In genomic region chr8:46153042-46153441, GRCm38 (mm10) we compare ENCODE assay signal across 8 mouse cellular contexts. TPM values are rescaled to one million over a fixed set of nuclear protein-coding genes. Genes with fewer than 3 reads are reported as not detected.
DNase-seq lines count a peak whose midpoint lies in the region; ATAC-seq and TF ChIP-seq lines count a peak whose summit lies in the region.

No protein-coding gene starts in this region.

- no peak for TF ChIP-seq CTCF in heart, postnatal 0 days (IDR thresholded peaks at IDR 0.05; ENCODE audit: low read depth)
- no peak for TF ChIP-seq CTCF in MEL (IDR thresholded peaks at IDR 0.05 in 2 of 3, conservative IDR thresholded peaks at IDR 0.05 in 1 of 3; ENCODE audit: control insufficient read depth in 1 of 3, insufficient read depth in 1 of 3, low read depth in 2 of 3, low read length in 3 of 3, poor library complexity in 1 of 3, severe bottlenecking in 1 of 3)
- TF ChIP-seq CTCF in liver, postnatal 0 days (IDR thresholded peaks at IDR 0.05; ENCODE audit: low read depth): no peak

- intact Hi-C loops in heart, postnatal 14 days (cut with DNase I): loop anchor here (5.0 kb wide), 2 partner anchors 61 to 151 kb away; no protein-coding TSS in a partner anchor

- no peak overlapping the region for H3K27ac ChIP-seq in heart, postnatal 0 days (ENCODE audit: low read depth)
- H3K27ac ChIP-seq in MEL (ENCODE audit: control insufficient read depth, low read depth, low read length): no peak overlapping the region
- H3K27ac ChIP-seq in forebrain, embryonic 15.5 days (replicated peaks): no peak overlapping the region
- no peak overlapping the region for H3K27ac ChIP-seq in liver, postnatal 0 days (ENCODE audit: low read depth)

- no peak for ATAC-seq in heart, postnatal 0 days (ENCODE audit: insufficient read depth, low read depth)
- ATAC-seq in forebrain, embryonic 15.5 days (replicated peaks): peak; percentile 9; the same call in 1 of the 2 replicates
- ATAC-seq in liver, postnatal 0 days: no peak

- H3K27me3 ChIP-seq in heart, postnatal 0 days (ENCODE audit: control insufficient read depth, insufficient read depth, low read length): no peaks in the 10 kb centered on the region
- no peaks in the 10 kb centered on the region for H3K27me3 ChIP-seq in MEL (ENCODE audit: control insufficient read depth in 1 of 2, insufficient read depth in 2 of 2, low read length in 2 of 2)
- 0 out of 2 replicates have a peak, but pooled peaks cover 8% of the 10 kb centered on the region for H3K27me3 ChIP-seq in forebrain, embryonic 15.5 days
- H3K27me3 ChIP-seq in liver, postnatal 0 days (ENCODE audit: insufficient read depth, low read length): peaks cover 3% of the 10 kb centered on the region; the same call in 1 of the 2 replicates

- TF ChIP-seq POLR2A in MEL (IDR thresholded peaks at IDR 0.05; ENCODE audit: control insufficient read depth in 1 of 2, insufficient read depth in 1 of 2, low read depth in 1 of 2, low read length in 2 of 2, poor library complexity in 1 of 2): no peak

- DNase-seq in heart, postnatal 0 days (ENCODE audit: low spot score): no peak
- no peak for DNase-seq in heart, postnatal 14 days
- no peak for DNase-seq in MEL (ENCODE audit: low read depth, low spot score)
- no peak for DNase-seq in liver, postnatal 0 days
- no peak for DNase-seq in MN1 (ENCODE audit: low spot score)
- no peak for DNase-seq in urinary bladder, postnatal 10 days (ENCODE audit: low spot score)
- no peak for DNase-seq in B cell, adult 2 months

- H3K9me3 ChIP-seq in heart, postnatal 0 days (replicated peaks; ENCODE audit: control insufficient read depth, low read length): no peaks in the 10 kb centered on the region
- H3K9me3 ChIP-seq in MEL (replicated peaks; ENCODE audit: insufficient read depth, low read length): no peaks in the 10 kb centered on the region
- H3K9me3 ChIP-seq in forebrain, embryonic 15.5 days: no peaks in the 10 kb centered on the region
- H3K9me3 ChIP-seq in liver, postnatal 0 days (ENCODE audit: low read length): no peaks in the 10 kb centered on the region

- no peaks in the 10 kb centered on the region for H3K36me3 ChIP-seq in heart, postnatal 0 days (replicated peaks; ENCODE audit: control insufficient read depth, insufficient read depth, low read length)
- peaks cover 0 to 14% of the 10 kb centered on the region in 2 experiments; a peak in 2 of 4 replicates for H3K36me3 ChIP-seq in MEL (ENCODE audit: control insufficient read depth in 1 of 2, insufficient read depth in 2 of 2, low read length in 2 of 2)
- no peaks in the 10 kb centered on the region for H3K36me3 ChIP-seq in forebrain, embryonic 15.5 days
- H3K36me3 ChIP-seq in liver, postnatal 0 days (replicated peaks; ENCODE audit: insufficient read depth, low read length): no peaks in the 10 kb centered on the region

- peak overlapping the region; percentile 81 for H3K4me3 ChIP-seq in heart, postnatal 0 days (ENCODE audit: low read depth, low read length)
- H3K4me3 ChIP-seq in MEL (ENCODE audit: control insufficient read depth in 1 of 2, insufficient read depth in 1 of 2, low read depth in 2 of 2, low read length in 2 of 2): peak overlapping the region; percentile 68 to 98
- H3K4me3 ChIP-seq in forebrain, embryonic 15.5 days: peak overlapping the region; percentile 79; the same call in 1 of the 2 replicates
- peak overlapping the region; percentile 84; the same call in 1 of the 2 replicates for H3K4me3 ChIP-seq in liver, postnatal 0 days (ENCODE audit: low read depth, low read length)

- no peak for TF ChIP-seq RAD21 in MEL (IDR thresholded peaks at IDR 0.05; ENCODE audit: low read depth, low read length)

- no peak overlapping the region for H3K9ac ChIP-seq in heart, postnatal 0 days (replicated peaks; ENCODE audit: low read depth, low read length)
- H3K9ac ChIP-seq in MEL (ENCODE audit: control insufficient read depth, low read depth, low read length, poor library complexity, severe bottlenecking): peak overlapping the region; percentile 73
- no peak overlapping the region for H3K9ac ChIP-seq in forebrain, embryonic 15.5 days (replicated peaks)
- no peak overlapping the region for H3K9ac ChIP-seq in liver, postnatal 0 days (replicated peaks)

- peak overlapping the region; percentile 87 for H3K4me2 ChIP-seq in heart, postnatal 0 days (ENCODE audit: low read depth, low read length)
- H3K4me2 ChIP-seq in forebrain, embryonic 15.5 days (replicated peaks): peak overlapping the region; percentile 86
- H3K4me2 ChIP-seq in liver, postnatal 0 days (ENCODE audit: low read depth, low read length): peak overlapping the region; percentile 100

- TF ChIP-seq EP300 in heart, postnatal 0 days (IDR thresholded peaks at IDR 0.05; ENCODE audit: low read depth): no peak
- TF ChIP-seq EP300 in MEL (IDR thresholded peaks at IDR 0.05; ENCODE audit: low read depth in 1 of 2, low read length in 2 of 2): no peak
- TF ChIP-seq EP300 in liver, postnatal 0 days (IDR thresholded peaks at IDR 0.05; ENCODE audit: low read depth): no peak

- WGBS in heart, postnatal 0 days: 23% methylated on average over 2 of the region's 2 CpGs
- WGBS in forebrain, embryonic 15.5 days: 28% methylated on average over 2 of the region's 2 CpGs
- 36% methylated on average over 2 of the region's 2 CpGs for WGBS in liver, postnatal 0 days (ENCODE audit: insufficient replicate concordance)

- H3K4me1 ChIP-seq in heart, postnatal 0 days (ENCODE audit: control insufficient read depth, insufficient read depth): peaks cover 3% of the 10 kb centered on the region; the same call in 1 of the 2 replicates
- H3K4me1 ChIP-seq in MEL (ENCODE audit: control insufficient read depth in 1 of 2, insufficient read depth in 2 of 2, low read length in 2 of 2): peaks cover 4 to 12% of the 10 kb centered on the region in 2 experiments
- H3K4me1 ChIP-seq in forebrain, embryonic 15.5 days: peaks cover 14% of the 10 kb centered on the region
- peaks cover 16% of the 10 kb centered on the region for H3K4me1 ChIP-seq in liver, postnatal 0 days (ENCODE audit: insufficient read depth)

- peaks cover 22% of the 10 kb centered on the region for H3K79me2 ChIP-seq in MEL (ENCODE audit: control insufficient read depth, insufficient read depth, low read length, poor library complexity)

TF ChIP-seq in MEL, 35 proteins besides CTCF, POLR2A, EP300 and RAD21:
- TF ChIP-seq ZNF384 (IDR thresholded peaks at IDR 0.05; ENCODE audit: low read depth, low read length) (peak; percentile 91), SIN3A (IDR thresholded peaks at IDR 0.05; ENCODE audit: low read length) (no peak; the same call in 1 of the 2 replicates), ZMIZ1 (IDR thresholded peaks at IDR 0.05; ENCODE audit: low read depth, low read length) (no peak), CHD1 (IDR thresholded peaks at IDR 0.05; ENCODE audit: low read depth, low read length) (no peak), UBTF (IDR thresholded peaks at IDR 0.05; ENCODE audit: borderline replicate concordance, insufficient read depth, low read depth, low read length) (no peak)

RNA-seq across cellular contexts. Expression of gene Snx25, which starts 1.1 kb away (rescaled TPM):
- 14.7 and 28.0 TPM in 2 replicates for total RNA-seq in heart, postnatal 0 days (2014; rRNA removed; ENCODE audit: low replicate concordance)
- 2.4 and 4.0 TPM in 2 replicates for polyA plus RNA-seq in heart, postnatal 0 days (2015; fragmentation: Nextera tagmentation; extraction: Ambion mirVana)
- 10 to 100 TPM; 12.0 to 12.4 TPM for total RNA-seq in heart, postnatal 14 days (2021)
- total RNA-seq in MEL (2012; rRNA removed): 20.0 and 25.1 TPM in 2 replicates
- polyA plus RNA-seq in MEL (2012; ENCODE audit: insufficient read depth in 1 of 2, insufficient read length in 2 of 2, low read depth in 1 of 2, low replicate concordance in 2 of 2, missing spikeins in 1 of 2): 10 to 100 TPM in 1 of 2 experiments, not detected in 1; 23.1 TPM
- polyA plus RNA-seq in forebrain, embryonic 15.5 days (2015; fragmentation: Nextera tagmentation; extraction: Ambion mirVana): 4.8 and 5.7 TPM in 2 replicates
- polyA plus RNA-seq in liver, postnatal 0 days (2015; fragmentation: Nextera tagmentation; extraction: Ambion mirVana): 3.7 and 4.2 TPM in 2 replicates

RNA-seq across cellular contexts. Expression of gene Cfap97, which starts 1.5 kb away (rescaled TPM):
- 13.7 and 14.8 TPM in 2 replicates for total RNA-seq in heart, postnatal 0 days (2014; rRNA removed; ENCODE audit: low replicate concordance)
- polyA plus RNA-seq in heart, postnatal 0 days (2015; fragmentation: Nextera tagmentation; extraction: Ambion mirVana): 22.0 and 22.4 TPM in 2 replicates
- 10 to 100 TPM; 11.4 to 13.0 TPM for total RNA-seq in heart, postnatal 14 days (2021)
- total RNA-seq in MEL (2012; rRNA removed): 8.5 TPM in 2 replicates
- polyA plus RNA-seq in MEL (2012; ENCODE audit: insufficient read depth in 1 of 2, insufficient read length in 2 of 2, low read depth in 1 of 2, low replicate concordance in 2 of 2, missing spikeins in 1 of 2): 1 to 10 TPM in 1 of 2 experiments, not detected in 1; 9.3 TPM
- 23.1 and 24.3 TPM in 2 replicates for polyA plus RNA-seq in forebrain, embryonic 15.5 days (2015; fragmentation: Nextera tagmentation; extraction: Ambion mirVana)
- polyA plus RNA-seq in liver, postnatal 0 days (2015; fragmentation: Nextera tagmentation; extraction: Ambion mirVana): 8.4 and 9.2 TPM in 2 replicates

RNA-seq across cellular contexts. Expression of gene Slc25a4, which starts 58.0 kb away (rescaled TPM):
- 6,222 and 7,450 TPM in 2 replicates for total RNA-seq in heart, postnatal 0 days (2014; rRNA removed; ENCODE audit: low replicate concordance)
- polyA plus RNA-seq in heart, postnatal 0 days (2015; fragmentation: Nextera tagmentation; extraction: Ambion mirVana): 6,522 and 6,528 TPM in 2 replicates
- 1,000 to 10,000 TPM; 4,839 to 4,843 TPM for total RNA-seq in heart, postnatal 14 days (2021)
- 311 and 342 TPM in 2 replicates for total RNA-seq in MEL (2012; rRNA removed)
- polyA plus RNA-seq in MEL (2012; ENCODE audit: insufficient read depth in 1 of 2, insufficient read length in 2 of 2, low read depth in 1 of 2, low replicate concordance in 2 of 2, missing spikeins in 1 of 2): 100 to 1,000 TPM; 188 to 471 TPM
- polyA plus RNA-seq in forebrain, embryonic 15.5 days (2015; fragmentation: Nextera tagmentation; extraction: Ambion mirVana): 656 and 691 TPM in 2 replicates
- 448 and 459 TPM in 2 replicates for polyA plus RNA-seq in liver, postnatal 0 days (2015; fragmentation: Nextera tagmentation; extraction: Ambion mirVana)
